10 mouse cellular contexts compared by ENCODE assay signal in genomic region chr10:95560394-95560983, GRCm38 (mm10). TPM values are rescaled to one million over a fixed set of nuclear protein-coding genes. Genes with fewer than 3 reads are reported as not detected.
DNase-seq lines count a peak whose midpoint lies in the region; ATAC-seq and TF ChIP-seq lines count a peak whose summit lies in the region.
"Had no signal": no experiment of that assay in that cellular context is flagged by ENCODE, and none has a peak within 500 bp of the region (broad histone marks: within the 10 kb centered on the region; RNA-seq: fewer than 3 reads in every experiment).

No protein-coding gene starts in this region.

- DNase-seq in kidney, postnatal 0 days (ENCODE audit: low spot score) = no peak
- DNase-seq in kidney, postnatal 10 days = no peak
- no peak for DNase-seq in forebrain, postnatal 0 days
- DNase-seq in liver, postnatal 0 days = no peak
- DNase-seq in kidney, adult 11 months = no peak
- DNase-seq in yolk sac, embryonic 10.5 days (ENCODE audit: low spot score) = no peak
- DNase-seq: embryo, embryonic 11 days; left cerebral cortex, postnatal 4 days; thymus, postnatal 4 days had no signal

- no peak for TF ChIP-seq EP300 in liver, postnatal 0 days (IDR thresholded peaks at IDR 0.05; ENCODE audit: low read depth)

- 68% methylated on average over 9 of the region's 9 CpGs for WGBS in kidney, postnatal 0 days
- 79% methylated on average over 9 of the region's 9 CpGs for WGBS in embryonic facial prominence, embryonic 15.5 days
- WGBS in forebrain, postnatal 0 days = 60% methylated on average over 9 of the region's 9 CpGs
- WGBS in liver, postnatal 0 days (ENCODE audit: insufficient replicate concordance) = 84% methylated on average over 9 of the region's 9 CpGs

- H3K4me1 ChIP-seq in kidney, postnatal 0 days (replicated peaks; ENCODE audit: insufficient read depth, low read length) = peaks cover 4% of the 10 kb centered on the region; the same call in 1 of the 2 replicates
- H3K4me1 ChIP-seq in embryonic facial prominence, embryonic 15.5 days = peaks cover 30% of the 10 kb centered on the region
- peaks cover 9% of the 10 kb centered on the region for H3K4me1 ChIP-seq in forebrain, postnatal 0 days (ENCODE audit: insufficient read depth)
- H3K4me1 ChIP-seq in liver, postnatal 0 days (ENCODE audit: insufficient read depth) = peaks cover 40% of the 10 kb centered on the region

- peak overlapping the region; percentile 44; the same call in 1 of the 2 replicates for H3K9ac ChIP-seq in kidney, postnatal 0 days (ENCODE audit: low read depth, low read length)
- no peak overlapping the region for H3K9ac ChIP-seq in embryonic facial prominence, embryonic 15.5 days
- H3K9ac ChIP-seq in forebrain, postnatal 0 days = 0 out of 2 replicates have a peak overlapping the region, but pooled peaks have one; percentile 25
- peak overlapping the region; percentile 38 for H3K9ac ChIP-seq in liver, postnatal 0 days (replicated peaks)

- H3K9me3 ChIP-seq in kidney, postnatal 0 days (replicated peaks; ENCODE audit: low read length) = no peaks in the 10 kb centered on the region
- H3K9me3 ChIP-seq in embryonic facial prominence, embryonic 15.5 days (replicated peaks) = no peaks in the 10 kb centered on the region
- H3K9me3 ChIP-seq in forebrain, postnatal 0 days (ENCODE audit: low read length) = no peaks in the 10 kb centered on the region
- no peaks in the 10 kb centered on the region for H3K9me3 ChIP-seq in liver, postnatal 0 days (ENCODE audit: low read length)

- H3K4me3 ChIP-seq in kidney, postnatal 0 days (replicated peaks; ENCODE audit: low read depth, low read length) = peak overlapping the region; percentile 24
- no peak overlapping the region for H3K4me3 ChIP-seq in embryonic facial prominence, embryonic 15.5 days (replicated peaks)
- H3K4me3 ChIP-seq in forebrain, postnatal 0 days (ENCODE audit: low read depth, low read length) = peak overlapping the region; percentile 9
- H3K4me3 ChIP-seq in liver, postnatal 0 days (ENCODE audit: low read depth, low read length) = peak overlapping the region; percentile 100

- no peak for ATAC-seq in kidney, postnatal 0 days (replicated peaks; ENCODE audit: low FRiP score, low read depth)
- ATAC-seq in embryonic facial prominence, embryonic 15.5 days (ENCODE audit: insufficient number of reproducible peaks, low FRiP score, low TSS enrichment, low read depth) = no peak
- no peak for ATAC-seq in forebrain, postnatal 0 days
- no peak for ATAC-seq in liver, postnatal 0 days

- peak overlapping the region; percentile 30 for H3K4me2 ChIP-seq in kidney, postnatal 0 days (ENCODE audit: low read length)
- peak overlapping the region; percentile 21 for H3K4me2 ChIP-seq in embryonic facial prominence, embryonic 15.5 days (replicated peaks)
- peak overlapping the region; percentile 35 for H3K4me2 ChIP-seq in forebrain, postnatal 0 days (ENCODE audit: low read depth)
- peak overlapping the region; percentile 77 for H3K4me2 ChIP-seq in liver, postnatal 0 days (ENCODE audit: low read depth, low read length)

- peak overlapping the region; percentile 62; the same call in 1 of the 2 replicates for H3K27ac ChIP-seq in kidney, postnatal 0 days
- no peak overlapping the region for H3K27ac ChIP-seq in embryonic facial prominence, embryonic 15.5 days (replicated peaks)
- H3K27ac ChIP-seq in forebrain, postnatal 0 days (ENCODE audit: low read depth, low read length) = no peak overlapping the region
- no peak overlapping the region for H3K27ac ChIP-seq in liver, postnatal 0 days (ENCODE audit: low read depth)

- TF ChIP-seq CTCF in kidney, postnatal 0 days (IDR thresholded peaks at IDR 0.05; ENCODE audit: low read depth) = no peak
- no peak for TF ChIP-seq CTCF in forebrain, postnatal 0 days (IDR thresholded peaks at IDR 0.05; ENCODE audit: low read depth)
- no peak for TF ChIP-seq CTCF in liver, postnatal 0 days (IDR thresholded peaks at IDR 0.05; ENCODE audit: low read depth)

- H3K27me3 ChIP-seq in kidney, postnatal 0 days (ENCODE audit: insufficient read depth, low read length) = no peaks in the 10 kb centered on the region
- H3K27me3 ChIP-seq in embryonic facial prominence, embryonic 15.5 days = no peaks in the 10 kb centered on the region
- H3K27me3 ChIP-seq in forebrain, postnatal 0 days (ENCODE audit: insufficient read depth, low read length) = no peaks in the 10 kb centered on the region
- H3K27me3 ChIP-seq in liver, postnatal 0 days (ENCODE audit: insufficient read depth, low read length) = no peaks in the 10 kb centered on the region

- H3K36me3 ChIP-seq in kidney, postnatal 0 days (ENCODE audit: insufficient read depth, low read length) = no peaks in the 10 kb centered on the region
- 0 out of 2 replicates have a peak, but pooled peaks cover 3% of the 10 kb centered on the region for H3K36me3 ChIP-seq in embryonic facial prominence, embryonic 15.5 days
- H3K36me3 ChIP-seq in forebrain, postnatal 0 days (ENCODE audit: insufficient read depth) = peaks cover 2% of the 10 kb centered on the region; the same call in 1 of the 2 replicates
- H3K36me3 ChIP-seq in liver, postnatal 0 days (replicated peaks; ENCODE audit: insufficient read depth, low read length) = peaks cover 36% of the 10 kb centered on the region

RNA-seq across cellular contexts. Expression of gene Nudt4, which starts 3.5 kb away (rescaled TPM):
- 215 and 232 TPM in 2 replicates for polyA plus RNA-seq in kidney, postnatal 0 days (2015; fragmentation: Nextera tagmentation; extraction: Ambion mirVana)
- polyA plus RNA-seq in embryonic facial prominence, embryonic 15.5 days (2015; fragmentation: Nextera tagmentation; extraction: Ambion mirVana) = 81.1 and 82.2 TPM in 2 replicates
- total RNA-seq in forebrain, postnatal 0 days (2014; rRNA removed) = 87.6 and 110 TPM in 2 replicates
- polyA plus RNA-seq in forebrain, postnatal 0 days (2015; fragmentation: Nextera tagmentation; extraction: Ambion mirVana) = 71.2 and 81.5 TPM in 2 replicates
- 52.9 and 56.7 TPM in 2 replicates for polyA plus RNA-seq in liver, postnatal 0 days (2015; fragmentation: Nextera tagmentation; extraction: Ambion mirVana)

RNA-seq across cellular contexts. Expression of gene Ube2n, which starts 45.5 kb away (rescaled TPM):
- 277 and 296 TPM in 2 replicates for polyA plus RNA-seq in kidney, postnatal 0 days (2015; fragmentation: Nextera tagmentation; extraction: Ambion mirVana)
- polyA plus RNA-seq in embryonic facial prominence, embryonic 15.5 days (2015; fragmentation: Nextera tagmentation; extraction: Ambion mirVana) = 292 and 300 TPM in 2 replicates
- total RNA-seq in forebrain, postnatal 0 days (2014; rRNA removed) = 222 and 275 TPM in 2 replicates
- polyA plus RNA-seq in forebrain, postnatal 0 days (2015; fragmentation: Nextera tagmentation; extraction: Ambion mirVana) = 333 and 334 TPM in 2 replicates
- 92.7 and 94.2 TPM in 2 replicates for polyA plus RNA-seq in liver, postnatal 0 days (2015; fragmentation: Nextera tagmentation; extraction: Ambion mirVana)

RNA-seq across cellular contexts. Expression of gene Mrpl42, which starts 58.7 kb away (rescaled TPM):
- polyA plus RNA-seq in kidney, postnatal 0 days (2015; fragmentation: Nextera tagmentation; extraction: Ambion mirVana) = 427 and 432 TPM in 2 replicates
- polyA plus RNA-seq in embryonic facial prominence, embryonic 15.5 days (2015; fragmentation: Nextera tagmentation; extraction: Ambion mirVana) = 258 and 260 TPM in 2 replicates
- 84.9 and 88.8 TPM in 2 replicates for total RNA-seq in forebrain, postnatal 0 days (2014; rRNA removed)
- 249 and 300 TPM in 2 replicates for polyA plus RNA-seq in forebrain, postnatal 0 days (2015; fragmentation: Nextera tagmentation; extraction: Ambion mirVana)
- polyA plus RNA-seq in liver, postnatal 0 days (2015; fragmentation: Nextera tagmentation; extraction: Ambion mirVana) = 163 and 168 TPM in 2 replicates

Comparison
In these comparisons a context has a peak if more than half of its experiments do, and no peak if none do; other contexts are left out.
1. H3K4me2 ChIP-seq: peak in every context shown above with its lines; median percentile 77 in liver, postnatal 0 days; 35 in forebrain, postnatal 0 days; 30 in kidney, postnatal 0 days; 21 in embryonic facial prominence, embryonic 15.5 days.